Mouse (Mus musculus) thymus, postnatal 10 days (tissue): ENCODE data around the gene Sall4.
"Not testable (repeated sequence)": the region's sequence is repeated elsewhere in the genome, so short reads cannot be mapped to it uniquely, and the experiment has no call there.

ENCODE experiments used
- DNase-seq, 2 experiments: peaks; one replicate each; pipeline ENCODE4 v3.0.0; 2021; ENCODE audit warnings: low spot score in 2 of 2

Sall4 gene

GRCm38 (mm10) chr2:168744406-168744805 lies 23.3 kb downstream of the Sall4 start:
- DNase-seq = not testable (repeated sequence)

DNA sequence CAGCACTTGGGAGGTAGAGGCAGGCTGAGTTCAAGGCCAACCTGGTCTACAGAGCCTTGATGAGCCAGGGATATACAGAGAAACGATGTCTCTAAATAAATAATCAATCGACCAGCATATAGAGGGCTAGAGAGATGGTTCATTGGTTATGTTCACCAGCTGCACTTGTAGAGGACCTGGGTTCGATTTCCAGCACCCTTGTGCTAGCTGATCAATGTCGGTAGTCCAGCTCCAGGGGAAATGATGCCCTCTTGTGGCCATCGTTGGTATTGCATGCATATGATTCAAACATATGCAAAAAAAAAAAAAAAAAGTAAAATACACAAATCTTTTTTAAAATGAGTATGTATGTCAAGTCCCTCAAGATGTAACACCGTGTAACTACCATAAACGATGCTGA lies 25.1 kb downstream of the Sall4 start:
- peak; percentile 47 to 66 for DNase-seq

- peak; percentile 66 to 68 for DNase-seq
Measured at GRCm38 (mm10) chr2:168742059-168742627, 25.6 kb downstream of the Sall4 start, which contains the start of gene Atp9a. TSS of gene Atp9a (minus strand) at chr2:168742409.

DNA sequence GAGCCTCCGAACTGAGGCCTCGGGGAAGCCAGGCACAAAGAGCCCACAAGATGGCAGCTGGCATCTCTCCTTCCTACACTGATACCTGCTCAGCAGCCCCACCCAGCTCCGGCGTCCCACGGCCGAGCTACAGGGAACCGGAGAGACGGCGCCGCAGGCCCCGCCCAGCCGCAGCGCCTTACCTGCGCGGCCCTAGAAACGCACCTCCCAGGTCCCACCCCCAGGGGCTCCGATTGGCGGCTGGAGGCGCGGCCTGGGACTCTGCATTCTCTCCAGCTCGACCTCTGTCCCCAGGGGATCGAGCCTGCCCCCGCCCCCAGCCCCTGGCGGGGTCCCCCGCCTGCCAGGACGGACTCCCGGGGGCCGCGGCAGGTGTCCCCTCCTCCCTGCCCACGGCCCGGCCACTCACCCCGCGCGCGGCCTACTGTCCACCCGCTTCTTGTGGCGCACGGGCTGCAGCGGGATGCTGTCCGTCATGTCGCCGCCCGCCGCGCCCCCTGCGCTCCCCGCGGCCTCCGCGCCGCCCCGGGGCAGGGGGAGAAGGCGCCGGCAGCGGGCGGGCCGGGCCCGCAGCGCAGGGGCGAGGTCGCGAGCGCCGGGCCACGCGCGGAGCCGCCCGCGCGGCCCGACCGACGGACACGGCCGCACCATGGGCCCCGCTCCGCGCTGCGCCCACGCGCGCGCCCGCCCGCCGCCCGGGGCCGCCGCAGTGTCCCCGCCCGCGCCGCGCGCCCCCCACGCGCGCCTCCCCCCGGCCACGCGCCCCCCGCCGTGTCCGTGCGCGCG lies 26.3 kb downstream of the Sall4 start:
- peak; percentile 71 to 77 for DNase-seq

GRCm38 (mm10) chr2:168740496-168740895 lies 27.2 kb downstream of the Sall4 start:
- peak in 1 of 2 experiments; percentile 7 for DNase-seq

DNA sequence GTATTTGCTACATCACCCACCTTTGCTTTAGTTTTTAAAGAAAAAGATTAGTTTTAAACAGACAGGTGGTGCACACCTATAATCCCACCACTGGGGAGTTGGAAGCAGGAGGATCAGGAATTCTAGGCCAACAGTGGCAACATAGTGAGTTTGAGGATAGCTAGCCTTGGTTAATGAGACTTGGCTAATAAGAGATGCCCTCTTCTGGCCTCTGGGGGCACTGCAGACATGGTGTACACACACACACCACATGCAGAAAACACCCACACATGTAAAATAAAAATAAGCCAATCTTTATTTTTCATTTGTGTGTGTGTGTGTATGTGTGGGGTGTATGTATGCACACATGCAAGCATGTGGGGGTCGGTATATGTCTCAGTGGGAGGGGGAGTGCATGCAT lies 28.9 kb downstream of the Sall4 start:
- no peak for DNase-seq

DNA sequence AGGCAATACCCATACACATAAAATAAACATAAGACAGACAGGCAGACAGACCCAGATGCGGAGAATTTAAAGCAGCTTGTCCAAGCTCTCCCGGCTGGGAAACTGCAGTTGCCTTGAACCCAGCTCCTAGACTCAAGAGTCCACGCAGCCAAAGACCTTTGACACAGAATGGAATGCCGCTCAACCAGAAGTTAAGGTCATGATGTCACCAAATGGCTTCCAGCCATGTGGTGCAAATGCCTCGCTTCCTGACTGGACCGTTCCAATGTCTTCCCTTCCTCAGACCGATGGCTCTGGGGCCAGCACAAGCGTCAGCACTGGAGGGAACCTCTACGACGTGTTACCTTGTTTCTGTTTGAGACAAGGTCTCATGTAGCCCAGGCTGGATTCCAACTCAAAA lies 29.9 kb downstream of the Sall4 start:
- DNase-seq = no peak

DNA sequence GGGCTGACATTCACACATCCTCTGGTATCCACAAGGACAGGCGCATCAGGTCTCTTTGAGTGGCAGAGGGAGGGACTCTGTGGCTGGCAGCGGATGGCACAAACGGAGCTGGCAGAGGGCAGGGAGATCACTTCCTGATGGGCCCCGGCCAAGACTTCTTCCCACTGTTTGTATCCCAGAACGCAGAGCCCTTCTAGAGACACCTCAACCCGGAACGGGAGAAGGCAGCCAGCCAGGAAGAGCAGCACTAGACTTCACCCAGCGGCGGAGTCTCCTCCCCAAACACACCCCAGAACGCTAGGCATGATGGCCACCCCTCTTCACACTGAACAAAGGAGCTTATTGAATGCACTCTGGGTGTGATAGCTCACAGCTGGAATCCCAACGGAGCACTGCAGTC lies 33.7 kb downstream of the Sall4 start:
- no peak for DNase-seq

- DNase-seq = no peak
Measured at GRCm38 (mm10) chr2:168731258-168731657, 36.5 kb downstream of the Sall4 start.

- DNase-seq = no peak
Measured at GRCm38 (mm10) chr2:168729736-168730135, 38.0 kb downstream of the Sall4 start.

GRCm38 (mm10) chr2:168728045-168728444 lies 39.7 kb downstream of the Sall4 start:
- no peak for DNase-seq

DNA sequence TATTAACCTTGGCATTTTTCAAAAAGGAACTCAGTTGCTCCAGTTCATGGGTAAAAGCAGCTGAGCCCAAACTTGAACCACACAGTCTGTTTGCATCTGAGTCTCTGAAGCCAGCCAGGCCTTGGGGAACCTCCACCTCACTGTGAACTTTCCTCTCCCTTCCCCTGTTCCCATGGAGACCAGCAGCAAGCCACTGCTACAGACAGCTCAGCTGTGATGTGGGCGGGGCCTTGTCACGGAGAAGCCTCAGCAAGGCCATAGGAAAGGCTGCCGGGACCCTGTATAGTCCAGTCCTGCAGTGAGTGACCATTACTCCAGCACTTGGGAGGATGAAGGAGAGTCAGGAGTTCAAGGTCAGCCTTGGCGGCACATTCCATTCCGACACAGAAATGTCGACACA lies 41.7 kb downstream of the Sall4 start:
- peak in 1 of 2 experiments; percentile 23 for DNase-seq

GRCm38 (mm10) chr2:168721313-168721712 lies 46.4 kb downstream of the Sall4 start:
- no peak for DNase-seq

DNA sequence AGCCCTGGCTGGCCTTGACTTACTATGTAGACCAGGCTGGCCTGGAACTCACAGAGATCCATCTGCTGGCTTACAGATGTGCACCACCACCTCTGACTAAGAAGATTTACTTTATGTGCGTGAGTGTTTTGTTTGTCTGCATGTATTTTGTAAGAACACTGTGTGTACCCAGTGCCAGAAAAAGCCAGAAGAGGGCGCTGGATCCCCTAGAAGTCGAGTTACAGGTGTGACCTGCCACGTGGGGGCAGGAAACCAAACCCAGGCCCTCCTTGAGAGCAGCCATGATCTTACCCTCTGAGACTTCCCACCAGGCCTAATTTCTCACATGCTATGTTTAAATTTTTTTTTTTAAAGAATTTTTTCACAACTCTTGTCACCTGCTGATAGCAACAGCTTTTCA lies 48.0 kb downstream of the Sall4 start:
- no peak for DNase-seq

DNA sequence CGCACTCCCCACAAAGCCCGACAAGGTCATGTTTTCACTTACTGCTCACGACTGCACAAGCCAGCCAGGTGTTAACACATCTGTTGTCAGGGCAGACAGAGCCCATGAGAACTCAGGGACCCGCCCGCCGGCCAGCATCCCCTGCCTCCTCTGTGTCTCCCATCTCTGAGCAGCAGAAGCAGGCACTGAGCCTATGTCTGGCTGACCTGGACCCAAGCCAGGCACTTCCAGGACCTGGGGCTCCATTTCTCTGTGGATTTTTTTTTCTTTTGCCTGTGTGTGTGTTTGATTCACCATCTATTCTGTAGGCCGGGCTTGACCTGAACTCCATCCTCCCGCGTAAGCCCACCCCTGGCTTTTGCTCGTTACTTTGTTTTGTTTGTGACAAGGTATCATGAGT lies 49.0 kb downstream of the Sall4 start:
- no peak for DNase-seq

DNA sequence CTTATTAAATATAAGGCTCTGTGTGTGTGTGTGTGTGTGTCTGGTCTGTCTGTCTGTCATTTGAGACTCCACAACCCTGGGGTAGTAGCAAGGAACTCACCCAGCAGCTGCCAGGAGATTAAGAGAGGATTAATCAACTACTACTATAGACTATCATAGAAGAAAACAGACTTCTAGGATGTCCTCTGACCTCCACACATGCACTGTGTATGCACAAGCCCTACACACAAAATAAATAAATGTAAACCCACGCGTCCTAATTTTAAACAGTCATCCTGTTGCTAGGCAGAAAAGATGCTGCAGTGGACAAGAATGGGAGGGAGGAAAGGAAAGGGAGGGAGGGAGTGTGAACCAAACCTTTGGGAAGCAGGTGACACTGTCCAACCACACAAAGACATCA lies 49.5 kb downstream of the Sall4 start:
- DNase-seq = no peak

DNA sequence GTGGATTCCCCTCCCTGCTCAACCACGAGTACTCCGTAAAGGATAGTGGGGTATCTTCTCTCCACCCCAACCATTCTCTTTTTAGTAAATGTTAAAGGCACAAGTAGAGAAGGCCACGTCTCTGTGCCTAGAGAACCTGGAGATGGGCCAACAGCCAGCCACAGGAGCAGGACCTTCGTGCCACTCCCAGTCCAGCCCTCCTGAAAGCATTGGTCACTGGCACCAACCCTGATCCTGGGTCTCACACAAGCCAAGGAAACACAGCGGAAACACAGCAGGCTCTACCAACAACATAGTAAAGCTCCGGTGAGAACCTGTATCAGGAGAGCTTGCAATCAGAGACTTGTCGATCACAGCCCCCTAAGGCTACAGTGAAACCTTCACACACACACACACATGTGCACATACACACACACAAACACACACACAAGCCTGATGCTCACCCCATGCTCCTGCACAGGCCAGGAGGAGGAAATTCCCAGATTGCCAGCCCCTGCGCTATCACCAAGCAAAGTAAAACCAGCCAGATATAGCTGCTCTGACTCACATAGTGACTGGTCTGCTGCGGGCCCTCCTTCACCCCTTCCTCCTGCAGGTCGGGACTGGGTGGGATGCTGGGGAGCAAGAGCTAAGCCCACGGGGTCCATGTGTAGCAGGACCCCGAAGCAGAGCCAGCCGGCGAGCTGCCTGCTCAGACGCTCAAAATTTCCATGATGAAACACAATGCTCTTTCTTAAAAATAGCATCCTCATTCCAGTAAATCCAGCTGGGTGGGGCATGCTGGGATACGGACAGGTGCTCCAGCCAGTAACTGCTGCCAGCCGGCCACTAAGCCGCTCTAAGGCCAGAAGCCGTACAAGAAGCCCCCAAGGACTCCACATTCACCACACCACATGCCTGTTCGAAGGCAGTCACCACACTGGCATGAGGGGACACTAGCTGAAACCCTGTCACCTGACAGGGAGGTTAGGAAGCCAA lies 55.3 kb downstream of the Sall4 start:
- no peak for DNase-seq

DNA sequence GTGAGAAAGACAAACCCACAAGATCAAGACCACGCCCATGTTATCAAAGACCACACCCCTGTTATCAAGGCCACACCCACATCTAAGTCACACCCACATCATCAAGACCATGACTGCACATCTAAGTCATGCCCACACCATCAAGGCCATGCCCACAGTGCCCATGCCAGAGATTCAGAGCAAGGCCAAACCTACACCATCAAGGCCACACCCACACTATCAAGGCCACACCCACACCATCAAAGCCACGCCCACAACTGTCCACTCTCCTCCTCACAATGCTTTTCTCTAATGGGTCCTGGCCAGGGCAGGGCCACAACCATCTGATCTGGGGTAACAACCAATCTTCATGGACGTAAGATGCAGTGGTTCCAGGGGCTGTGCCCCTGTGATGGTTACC lies 56.8 kb downstream of the Sall4 start:
- no peak for DNase-seq

DNA sequence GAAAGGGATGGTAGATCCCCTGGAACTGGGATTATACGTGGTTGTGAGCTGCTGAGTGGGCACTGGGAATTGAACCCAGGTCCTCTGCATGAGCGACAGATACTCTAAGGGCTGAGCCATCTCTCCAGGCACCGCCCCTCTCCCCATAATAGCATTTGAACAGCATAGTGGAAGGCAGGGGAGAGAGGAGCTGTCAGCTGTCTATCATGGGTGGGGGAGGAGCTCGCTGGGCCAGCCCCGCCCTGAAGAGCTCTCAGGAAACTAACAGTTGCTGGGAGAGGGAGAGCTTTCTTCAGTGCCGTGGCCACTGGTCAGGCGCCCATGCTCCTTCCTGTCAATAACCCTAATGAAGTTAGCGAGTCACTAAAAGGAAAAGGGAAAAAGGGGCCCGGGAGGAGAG lies 60.0 kb downstream of the Sall4 start:
- no peak for DNase-seq

DNA sequence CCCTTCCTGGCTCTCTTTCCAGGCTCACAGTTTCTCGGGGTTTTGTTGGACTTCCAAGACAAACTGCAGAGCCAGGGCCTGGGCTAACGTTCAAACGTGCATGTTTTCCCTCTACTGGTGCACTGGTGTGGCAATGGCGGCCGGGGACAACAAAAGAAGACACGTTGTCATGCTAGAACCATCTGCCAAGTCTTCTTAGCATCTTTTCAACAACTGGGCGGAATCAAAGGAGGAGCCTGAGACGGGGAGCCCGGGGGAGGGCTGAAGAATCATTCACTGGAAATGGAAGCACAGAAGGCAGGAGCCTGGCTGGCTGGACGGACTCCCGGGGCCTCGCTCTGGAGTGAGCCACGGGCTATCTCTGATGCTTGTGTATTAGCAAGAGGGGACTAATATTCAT lies 65.5 kb downstream of the Sall4 start:
- DNase-seq = no peak
